Mouse (Mus musculus): Measurements from ENCODE around the gene 1500009C09Rik. TPM values are rescaled to one million over a fixed set of nuclear protein-coding genes. Genes with fewer than 3 reads are reported as not detected.

Gene 1500009C09Rik
- total RNA-seq, 2 experiments from 2014 or later, result not detected

- DNase-seq, result no peak
- intact Hi-C loops (cut with DNase I; ENCODE audit: low total_unique reads), result no loop called here
These were observed 41.9 kb downstream of the 1500009C09Rik start for GRCm38 (mm10) chr15:82294059-82294458.

- DNase-seq, result no peak
- intact Hi-C loops (cut with DNase I; ENCODE audit: low total_unique reads), result no loop called here
These were observed 46.8 kb downstream of the 1500009C09Rik start, which contains the start of gene Wbp2nl for GRCm38 (mm10) chr15:82298764-82299561. TSS of gene Wbp2nl (plus strand) at chr15:82298954.

- no peak for DNase-seq
- intact Hi-C loops (cut with DNase I; ENCODE audit: low total_unique reads), result no loop called here
These were observed 54.9 kb downstream of the 1500009C09Rik start for GRCm38 (mm10) chr15:82307107-82307506.

- no peak for DNase-seq
- intact Hi-C loops (cut with DNase I; ENCODE audit: low total_unique reads), result no loop called here
These were observed 56.2 kb downstream of the 1500009C09Rik start for GRCm38 (mm10) chr15:82308416-82308815.

Other genes with a start within 250 kb of the 1500009C09Rik start
- 10 to 100 TPM; 18.8 to 23.9 TPM for gene Desi1, start 218.5 kb upstream of the 1500009C09Rik start, total RNA-seq (2021)
- 10 to 100 TPM; 40.3 to 46.7 TPM for gene Snu13, start 204.8 kb upstream of the 1500009C09Rik start, total RNA-seq (2021)
- gene 4930407I10Rik, start 193.2 kb upstream of the 1500009C09Rik start, total RNA-seq (2021), result not detected
- gene Mei1, start 182.4 kb upstream of the 1500009C09Rik start, total RNA-seq (2021), result under 1 TPM; 0.13 to 0.33 TPM
- 10 to 100 TPM; 18.5 to 18.7 TPM for gene Ccdc134, start 124.5 kb upstream of the 1500009C09Rik start, total RNA-seq (2021)
- 10 to 100 TPM; 13.7 to 22.9 TPM for gene Srebf2, start 105.2 kb upstream of the 1500009C09Rik start, total RNA-seq (2021)
- gene Shisa8, start 39.6 kb upstream of the 1500009C09Rik start, total RNA-seq (2021), result under 1 TPM in 1 of 2 experiments, not detected in 1; 0.08 TPM
- not detected for gene Tnfrsf13c, start 28.0 kb upstream of the 1500009C09Rik start, total RNA-seq (2021)
- gene Cenpm, start 7.6 kb upstream of the 1500009C09Rik start, total RNA-seq (2021), result 1 to 10 TPM; 1.8 to 2.6 TPM
- 1 to 10 TPM in 1 of 2 experiments, under 1 TPM in 1; 0.71 to 1.4 TPM for gene Sept3, start 22.5 kb downstream of the 1500009C09Rik start, total RNA-seq (2021)
- not detected for gene Wbp2nl, start 46.6 kb downstream of the 1500009C09Rik start, total RNA-seq (2021)
- gene Naga, start 86.5 kb downstream of the 1500009C09Rik start, total RNA-seq (2021), result 10 to 100 TPM; 19.3 to 20.4 TPM
- gene Pheta2, start 86.5 kb downstream of the 1500009C09Rik start, total RNA-seq (2021), result 1 to 10 TPM; 2.0 to 2.8 TPM
- gene Smdt1, start 86.6 kb downstream of the 1500009C09Rik start, total RNA-seq (2021), result 100 to 1,000 TPM; 141 to 147 TPM
- 100 to 1,000 TPM; 417 to 454 TPM for gene Ndufa6, start 101.9 kb downstream of the 1500009C09Rik start, total RNA-seq (2021)
- gene Cyp2d22, start 127.9 kb downstream of the 1500009C09Rik start, total RNA-seq (2021), result 10 to 100 TPM; 11.4 to 12.9 TPM
- gene Cyp2d11, start 141.6 kb downstream of the 1500009C09Rik start, total RNA-seq (2021), result under 1 TPM; 0.12 to 0.13 TPM
- gene Cyp2d10, start 154.8 kb downstream of the 1500009C09Rik start, total RNA-seq (2021), result not detected
- not detected for gene Cyp2d9, start 181.0 kb downstream of the 1500009C09Rik start, total RNA-seq (2021)